Mouse (Mus musculus) forebrain, embryonic 10.5 days (tissue): ENCODE data around the gene Hist1h2bh. TPM values are rescaled to one million over a fixed set of nuclear protein-coding genes. Genes with fewer than 3 reads are reported as not detected.

Experiments used
- DNase-seq: peaks from one replicate; pipeline ENCODE4 v3.0.0-alpha.2; 2017; ENCODE audit warnings: low spot score; ENCODE audit errors: extremely low spot score
- H3K27ac ChIP-seq: fragments of 300-500 bp; sonication (generic); 2 replicates; pipeline ENCODE4 v1.5.1; 2016; ENCODE audit warnings: mild to moderate bottlenecking
- H3K27me3 ChIP-seq: fragments of 300-500 bp; sonication (generic); 2 replicates; pipeline ENCODE4 v1.6.1; 2016; ENCODE audit warnings: mild to moderate bottlenecking; ENCODE audit not compliant: poor library complexity, severe bottlenecking
- H3K36me3 ChIP-seq: fragments of 300-500 bp; sonication (generic); replicated peaks from 2 replicates; pipeline ENCODE4 v1.6.1; 2016; ENCODE audit warnings: mild to moderate bottlenecking, moderate library complexity
- H3K4me1 ChIP-seq: fragments of 300-500 bp; sonication (generic); 2 replicates; pipeline ENCODE4 v1.6.1; 2016
- H3K4me3 ChIP-seq: fragments of 300-500 bp; sonication (generic); 2 replicates; pipeline ENCODE4 v1.5.1; 2016; ENCODE audit warnings: mild to moderate bottlenecking, moderate library complexity
- H3K9me3 ChIP-seq: fragments of 300-500 bp; sonication (generic); 2 replicates; pipeline ENCODE4 v1.6.1; 2016; ENCODE audit warnings: mild to moderate bottlenecking, moderate library complexity
- WGBS: fragments of 180-500 bp; shearing (Covaris S2); methylation state at CpG from one replicate; pipeline ENCODE4 v1.1.7; 2016; 5-methylcytosine and 5-hydroxymethylcytosine counted together
- microRNA-seq: library from miRNA; unstranded; fragments of <30 nt; microRNA quantifications from one replicate; pipeline ENCODE4, GENCODE M21; 2017
- polyA plus RNA-seq: library from polyadenylated mRNA; unstranded; fragments of >200 nt; fragmentation: Nextera tagmentation; extraction: Ambion mirVana; gene quantifications from 2 replicates; pipeline ENCODE4 v1.2.1, GENCODE M21; 2016

The Hist1h2bh gene
- polyA plus RNA-seq, 1 experiment from 2014 or later: 0.74 TPM

GRCm38 (mm10) chr13:23499943-23500342 is 43.2 kb downstream of the Hist1h2bh start:
- no peak overlapping the region for H3K27ac ChIP-seq
- H3K36me3 ChIP-seq: no peaks in the 10 kb centered on the region
- H3K27me3 ChIP-seq: no peaks in the 10 kb centered on the region
- 0% methylated on average over 7 of the region's 7 CpGs for WGBS
- peaks cover 58% of the 10 kb centered on the region for H3K4me1 ChIP-seq
- H3K4me3 ChIP-seq: peak overlapping the region; percentile 55
- DNase-seq: no peak
- no peaks in the 10 kb centered on the region for H3K9me3 ChIP-seq

GRCm38 (mm10) chr13:23498653-23499052 is 44.5 kb downstream of the Hist1h2bh start:
- 2% methylated on average over 10 of the region's 10 CpGs for WGBS
- H3K27ac ChIP-seq: no peak overlapping the region

GRCm38 (mm10) chr13:23497656-23498321 is 45.4 kb downstream of the Hist1h2bh start:
- H3K27ac ChIP-seq: peak overlapping the region; percentile 76
- peaks cover 44% of the 10 kb centered on the region for H3K4me1 ChIP-seq
- H3K27me3 ChIP-seq: peaks cover 2% of the 10 kb centered on the region; the same call in 1 of the 2 replicates
- H3K4me3 ChIP-seq: peak overlapping the region; percentile 55
- DNase-seq: peak; percentile 77
- no peaks in the 10 kb centered on the region for H3K9me3 ChIP-seq
- under 1% methylated on average over 19 of the region's 19 CpGs for WGBS
- no peaks in the 10 kb centered on the region for H3K36me3 ChIP-seq

More at GRCm38 (mm10) chr13:23498653-23499052, 44.5 kb downstream of the Hist1h2bh start:
- Histone ChIP-seq H3K4me3 (peak overlapping the region; percentile 55), H3K4me1 (peaks cover 49% of the 10 kb centered on the region), H3K27me3 (no peaks in the 10 kb centered on the region), H3K9me3 (no peaks in the 10 kb centered on the region), H3K36me3 (no peaks in the 10 kb centered on the region)
- no peak for DNase-seq

- WGBS: 71% methylated on average over 6 of the region's 6 CpGs
- peaks cover 4% of the 10 kb centered on the region; the same call in 1 of the 2 replicates for H3K27me3 ChIP-seq
Measured at GRCm38 (mm10) chr13:23495526-23495925, 47.7 kb downstream of the Hist1h2bh start.

DNA sequence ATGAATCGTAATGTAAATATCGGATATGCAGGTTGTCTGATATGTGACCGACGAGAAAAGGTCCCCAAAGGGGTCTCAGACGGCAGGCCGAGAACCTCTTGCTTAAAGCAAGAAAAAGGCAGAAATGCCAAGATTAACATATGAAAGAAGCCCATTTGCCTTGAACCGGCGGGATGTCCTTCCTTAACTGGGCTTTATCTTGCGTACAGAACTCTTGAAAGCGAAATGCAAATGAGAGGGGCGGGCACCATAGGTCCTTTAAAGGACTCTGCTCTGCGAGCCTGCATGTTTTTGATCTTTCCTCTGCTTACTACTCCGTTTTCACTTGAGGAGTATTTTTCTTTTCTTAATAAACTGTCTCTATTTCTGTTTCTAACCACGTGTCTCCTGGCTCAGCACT is 51.2 kb downstream of the Hist1h2bh start:
- WGBS: 4% methylated on average over 14 of the region's 14 CpGs
- Histone ChIP-seq H3K4me3 (peak overlapping the region; percentile 43), H3K27ac (peak overlapping the region; percentile 60), H3K36me3 (no peaks in the 10 kb centered on the region), H3K27me3 (peaks cover 18% of the 10 kb centered on the region), H3K4me1 (peaks cover 29% of the 10 kb centered on the region), H3K9me3 (no peaks in the 10 kb centered on the region)
- DNase-seq: no peak

More at GRCm38 (mm10) chr13:23495526-23495925, 47.7 kb downstream of the Hist1h2bh start:
- DNase-seq: no peak
- no peak overlapping the region for H3K27ac ChIP-seq
- no peaks in the 10 kb centered on the region for H3K36me3 ChIP-seq
- no peak overlapping the region for H3K4me3 ChIP-seq
- H3K9me3 ChIP-seq: no peaks in the 10 kb centered on the region
- H3K4me1 ChIP-seq: peaks cover 37% of the 10 kb centered on the region

Small RNAs within 50 kb of the gene (microRNA-seq; reads per million reads assigned to microRNA genes)
- gene Gm44297 (0.90 reads per million), gene Gm44359 (not detected), gene Gm44394 (not detected), gene n-TStga1 (3.9 reads per million, percentile 8 among the genes with 10 or more reads in this experiment)

Other genes starting within 250 kb of the Hist1h2bh start
- gene Zfp322a, start 174.2 kb downstream of the Hist1h2bh start, polyA plus RNA-seq: 57.1 and 58.7 TPM in 2 replicates
- 15.3 and 15.5 TPM in 2 replicates for gene Abt1, start 119.5 kb downstream of the Hist1h2bh start, polyA plus RNA-seq
- gene Btn1a1, start 77.5 kb downstream of the Hist1h2bh start, polyA plus RNA-seq: 0.09 TPM in 1 of 2 replicates, not detected in the other
- 0.52 and 0.54 TPM in 2 replicates for gene Btn2a2, start 54.5 kb downstream of the Hist1h2bh start, polyA plus RNA-seq
- 3.8 and 4.0 TPM in 2 replicates for gene Hist1h4h, start 12.3 kb downstream of the Hist1h2bh start, polyA plus RNA-seq
- 6.7 and 9.5 TPM in 2 replicates for gene Hist1h2af, start 9.5 kb downstream of the Hist1h2bh start, polyA plus RNA-seq
- gene Hist1h3g, start 8.0 kb downstream of the Hist1h2bh start, polyA plus RNA-seq: 6.3 and 8.1 TPM in 2 replicates
- gene Hist1h3f, start 660 bp upstream of the Hist1h2bh start, polyA plus RNA-seq: 1.00 and 1.7 TPM in 2 replicates
- 0.53 and 0.60 TPM in 2 replicates for gene Hist1h4f, start 8.3 kb upstream of the Hist1h2bh start, polyA plus RNA-seq
- 0.58 and 0.60 TPM in 2 replicates for gene Hist1h1d, start 9.9 kb upstream of the Hist1h2bh start, polyA plus RNA-seq
- 6.1 and 6.7 TPM in 2 replicates for gene Hist1h3e, start 19.0 kb upstream of the Hist1h2bh start, polyA plus RNA-seq
- gene Hist1h2ae, start 27.8 kb upstream of the Hist1h2bh start, polyA plus RNA-seq: 102 and 105 TPM in 2 replicates
- 6.4 and 6.7 TPM in 2 replicates for gene Hist1h2bg, start 28.0 kb upstream of the Hist1h2bh start, polyA plus RNA-seq
- gene Hist1h2bf, start 30.8 kb upstream of the Hist1h2bh start, polyA plus RNA-seq: 5.8 and 6.9 TPM in 2 replicates
- 1.5 TPM in 2 replicates for gene Hist1h2ad, start 31.0 kb upstream of the Hist1h2bh start, polyA plus RNA-seq
- 7.1 and 7.2 TPM in 2 replicates for gene Hist1h3d, start 32.4 kb upstream of the Hist1h2bh start, polyA plus RNA-seq
- gene Hist1h4d, start 38.2 kb upstream of the Hist1h2bh start, polyA plus RNA-seq: 112 and 119 TPM in 2 replicates
- 3.2 and 3.6 TPM in 2 replicates for gene Hist1h2be, start 77.7 kb upstream of the Hist1h2bh start, polyA plus RNA-seq
- 19.8 and 21.4 TPM in 2 replicates for gene Hist1h1e, start 79.2 kb upstream of the Hist1h2bh start, polyA plus RNA-seq
- 1.00 and 1.1 TPM in 2 replicates for gene Hist1h2ac, start 140.6 kb upstream of the Hist1h2bh start, polyA plus RNA-seq
- 17.2 and 19.3 TPM in 2 replicates for gene Hist1h2bc, start 140.8 kb upstream of the Hist1h2bh start, polyA plus RNA-seq
- gene Hist1h1t, start 152.4 kb upstream of the Hist1h2bh start, polyA plus RNA-seq: not detected in 2 replicates
- 4.5 and 5.9 TPM in 2 replicates for gene Hist1h4c, start 155.1 kb upstream of the Hist1h2bh start, polyA plus RNA-seq
- 1.3 and 1.5 TPM in 2 replicates for gene Hfe, start 167.5 kb upstream of the Hist1h2bh start, polyA plus RNA-seq
- 9.4 and 10.7 TPM in 2 replicates for gene Hist1h1c, start 195.4 kb upstream of the Hist1h2bh start, polyA plus RNA-seq
- gene Hist1h3c, start 202.2 kb upstream of the Hist1h2bh start, polyA plus RNA-seq: 7.7 and 9.0 TPM in 2 replicates
- gene Hist1h2bb, start 203.3 kb upstream of the Hist1h2bh start, polyA plus RNA-seq: 2.3 and 2.7 TPM in 2 replicates
- 49.5 and 50.4 TPM in 2 replicates for gene Hist1h2ab, start 207.7 kb upstream of the Hist1h2bh start, polyA plus RNA-seq
- gene Hist1h3b, start 208.9 kb upstream of the Hist1h2bh start, polyA plus RNA-seq: 9.1 and 9.5 TPM in 2 replicates
- 2.5 and 4.5 TPM in 2 replicates for gene Hist1h4b, start 213.6 kb upstream of the Hist1h2bh start, polyA plus RNA-seq
- 0.69 TPM in 1 of 2 replicates, not detected in the other for gene Hist1h4a, start 217.8 kb upstream of the Hist1h2bh start, polyA plus RNA-seq
- gene Hist1h3a, start 219.0 kb upstream of the Hist1h2bh start, polyA plus RNA-seq: 2.2 and 3.6 TPM in 2 replicates
- 2.6 and 3.3 TPM in 2 replicates for gene Hist1h1a, start 220.3 kb upstream of the Hist1h2bh start, polyA plus RNA-seq
- 0.10 and 0.12 TPM in 2 replicates for gene Trim38, start 226.5 kb upstream of the Hist1h2bh start, polyA plus RNA-seq